Mouse (Mus musculus) embryonic facial prominence, embryonic 12.5 days (tissue): Measurements from ENCODE around the gene Nkain1. TPM values are rescaled to one million over a fixed set of nuclear protein-coding genes. Genes with fewer than 3 reads are reported as not detected.
A peak's percentile ranks its signal among the peaks of the same experiment; 100 is the strongest.

ENCODE experiments used
- ATAC-seq: fragments of 200-750 bp; cut with Nextera tagmentation; 2 replicates; pipeline ENCODE4 v1.8.0; 2017; ENCODE audit not compliant: insufficient number of reproducible peaks, insufficient read depth, low FRiP score, low TSS enrichment
- H3K27ac ChIP-seq: fragments of 300-500 bp; sonication (generic); 2 replicates; pipeline ENCODE4 v1.5.1; 2016; ENCODE audit warnings: mild to moderate bottlenecking
- H3K27me3 ChIP-seq: fragments of 300-500 bp; sonication (generic); 2 replicates; pipeline ENCODE4 v1.6.1; 2016; ENCODE audit warnings: mild to moderate bottlenecking, moderate library complexity
- H3K36me3 ChIP-seq: fragments of 300-500 bp; sonication (generic); 2 replicates; pipeline ENCODE4 v1.6.1; 2016; ENCODE audit warnings: mild to moderate bottlenecking
- H3K4me1 ChIP-seq: fragments of 300-500 bp; sonication (generic); 2 replicates; pipeline ENCODE4 v1.6.1; 2016
- H3K4me2 ChIP-seq: fragments of 300-500 bp; sonication (generic); replicated peaks from 2 replicates; pipeline ENCODE4 v1.6.1; 2016; ENCODE audit warnings: mild to moderate bottlenecking, moderate library complexity
- H3K4me3 ChIP-seq: fragments of 300-500 bp; sonication (generic); 2 replicates; pipeline ENCODE4 v1.5.1; 2016; ENCODE audit warnings: mild to moderate bottlenecking
- H3K9ac ChIP-seq: fragments of 300-500 bp; sonication (generic); 2 replicates; pipeline ENCODE4 v1.6.1; 2016; ENCODE audit warnings: mild to moderate bottlenecking, moderate library complexity
- H3K9me3 ChIP-seq: fragments of 300-500 bp; sonication (generic); 2 replicates; pipeline ENCODE4 v1.6.1; 2016; ENCODE audit warnings: mild to moderate bottlenecking, moderate library complexity
- WGBS: fragments of 180-500 bp; shearing (Covaris S2); methylation state at CpG from one replicate; pipeline ENCODE4 v1.1.7; 2016; 5-methylcytosine and 5-hydroxymethylcytosine counted together
- polyA plus RNA-seq: library from polyadenylated mRNA; unstranded; fragments of >200 nt; fragmentation: Nextera tagmentation; extraction: Ambion mirVana; gene quantifications from 2 replicates; pipeline ENCODE4 v1.2.1, GENCODE M21; 2016

Gene Nkain1
- polyA plus RNA-seq, 1 experiment from 2014 or later: 4.4 TPM

- Histone ChIP-seq H3K4me3 (no peak overlapping the region), H3K4me2 (no peak overlapping the region), H3K9ac (no peak overlapping the region), H3K9me3 (no peaks in the 10 kb centered on the region), H3K27ac (no peak overlapping the region), H3K4me1 (peaks cover 29% of the 10 kb centered on the region), H3K36me3 (no peaks in the 10 kb centered on the region), H3K27me3 (peaks cover 4% of the 10 kb centered on the region; the same call in 1 of the 2 replicates)
- WGBS: 76% methylated on average over 23 of the region's 23 CpGs
- no peak for ATAC-seq
These were observed 5.7 kb downstream of the Nkain1 start for GRCm38 (mm10) chr4:130568043-130568978.

- Histone ChIP-seq H3K4me2 (no peak overlapping the region), H3K36me3 (0 out of 2 replicates have a peak, but pooled peaks cover 3% of the 10 kb centered on the region), H3K27ac (no peak overlapping the region), H3K4me1 (peaks cover 22% of the 10 kb centered on the region), H3K9me3 (no peaks in the 10 kb centered on the region), H3K9ac (no peak overlapping the region), H3K27me3 (peaks cover 4% of the 10 kb centered on the region; the same call in 1 of the 2 replicates), H3K4me3 (no peak overlapping the region)
- WGBS: 26% methylated on average over 8 of the region's 8 CpGs
- no peak for ATAC-seq
These were observed 10.2 kb downstream of the Nkain1 start for GRCm38 (mm10) chr4:130563820-130564219.

- no peak for ATAC-seq
- Histone ChIP-seq H3K4me1 (peaks cover 22% of the 10 kb centered on the region), H3K4me2 (no peak overlapping the region)
These were observed 10.7 kb downstream of the Nkain1 start for GRCm38 (mm10) chr4:130563260-130563756.

GRCm38 (mm10) chr4:130560576-130561310, 13.2 kb downstream of the Nkain1 start:
- WGBS: 44% methylated on average over 11 of the region's 11 CpGs
- no peak for ATAC-seq
- no peak overlapping the region for H3K4me3 ChIP-seq
- no peak overlapping the region for H3K9ac ChIP-seq
- peak overlapping the region; percentile 14; the same call in 1 of the 2 replicates for H3K27ac ChIP-seq
- peaks cover 4% of the 10 kb centered on the region; the same call in 1 of the 2 replicates for H3K27me3 ChIP-seq
- H3K4me2 ChIP-seq: no peak overlapping the region
- H3K9me3 ChIP-seq: no peaks in the 10 kb centered on the region
- H3K36me3 ChIP-seq: 0 out of 2 replicates have a peak, but pooled peaks cover 3% of the 10 kb centered on the region
- peaks cover 28% of the 10 kb centered on the region for H3K4me1 ChIP-seq

More at GRCm38 (mm10) chr4:130563260-130563756, 10.7 kb downstream of the Nkain1 start:
- H3K27ac ChIP-seq: no peak overlapping the region
- 82% methylated on average over 9 of the region's 9 CpGs for WGBS
- H3K9ac ChIP-seq: no peak overlapping the region
- peaks cover 4% of the 10 kb centered on the region; the same call in 1 of the 2 replicates for H3K27me3 ChIP-seq
- no peak overlapping the region for H3K4me3 ChIP-seq
- H3K36me3 ChIP-seq: 0 out of 2 replicates have a peak, but pooled peaks cover 3% of the 10 kb centered on the region
- H3K9me3 ChIP-seq: no peaks in the 10 kb centered on the region

- Histone ChIP-seq H3K36me3 (0 out of 2 replicates have a peak, but pooled peaks cover 3% of the 10 kb centered on the region), H3K4me3 (no peak overlapping the region), H3K9ac (no peak overlapping the region), H3K4me1 (peaks cover 27% of the 10 kb centered on the region), H3K4me2 (no peak overlapping the region), H3K9me3 (no peaks in the 10 kb centered on the region), H3K27me3 (no peaks in the 10 kb centered on the region), H3K27ac (no peak overlapping the region)
- 85% methylated on average over 3 of the region's 3 CpGs for WGBS
- no peak for ATAC-seq
These were observed 14.8 kb downstream of the Nkain1 start for GRCm38 (mm10) chr4:130559220-130559619.

GRCm38 (mm10) chr4:130557852-130558251, 16.1 kb downstream of the Nkain1 start:
- Histone ChIP-seq H3K9me3 (no peaks in the 10 kb centered on the region), H3K27me3 (no peaks in the 10 kb centered on the region), H3K36me3 (0 out of 2 replicates have a peak, but pooled peaks cover 3% of the 10 kb centered on the region), H3K4me1 (peaks cover 24% of the 10 kb centered on the region), H3K4me2 (no peak overlapping the region), H3K4me3 (no peak overlapping the region), H3K27ac (no peak overlapping the region), H3K9ac (no peak overlapping the region)
- WGBS: 84% methylated on average over 12 of the region's 12 CpGs
- no peak for ATAC-seq

- 0 out of 2 replicates have a peak, but pooled peaks cover 3% of the 10 kb centered on the region for H3K36me3 ChIP-seq
- no peak overlapping the region for H3K4me2 ChIP-seq
- ATAC-seq: no peak
- H3K4me1 ChIP-seq: peaks cover 32% of the 10 kb centered on the region
- no peaks in the 10 kb centered on the region for H3K9me3 ChIP-seq
- no peaks in the 10 kb centered on the region for H3K27me3 ChIP-seq
- H3K27ac ChIP-seq: no peak overlapping the region
- 50% methylated on average over 1 of the region's 1 CpGs for WGBS
- H3K9ac ChIP-seq: no peak overlapping the region
- H3K4me3 ChIP-seq: no peak overlapping the region
These were observed 17.0 kb downstream of the Nkain1 start for GRCm38 (mm10) chr4:130556992-130557391.

- Histone ChIP-seq H3K36me3 (0 out of 2 replicates have a peak, but pooled peaks cover 3% of the 10 kb centered on the region), H3K27ac (0 out of 2 replicates have a peak overlapping the region, but pooled peaks have one; percentile 36), H3K9me3 (no peaks in the 10 kb centered on the region), H3K4me3 (no peak overlapping the region), H3K27me3 (no peaks in the 10 kb centered on the region), H3K9ac (no peak overlapping the region), H3K4me2 (no peak overlapping the region), H3K4me1 (peaks cover 26% of the 10 kb centered on the region)
- peak; percentile 29; the same call in 1 of the 2 replicates for ATAC-seq
- 40% methylated on average over 5 of the region's 5 CpGs for WGBS
These were observed 17.7 kb downstream of the Nkain1 start for GRCm38 (mm10) chr4:130556224-130556623.

GRCm38 (mm10) chr4:130553121-130553448, 20.9 kb downstream of the Nkain1 start:
- peaks cover 23% of the 10 kb centered on the region for H3K4me1 ChIP-seq
- no peak overlapping the region for H3K4me2 ChIP-seq
- no peak overlapping the region for H3K4me3 ChIP-seq
- H3K27me3 ChIP-seq: no peaks in the 10 kb centered on the region
- no peaks in the 10 kb centered on the region for H3K36me3 ChIP-seq
- H3K9me3 ChIP-seq: no peaks in the 10 kb centered on the region
- no peak overlapping the region for H3K9ac ChIP-seq
- no peak for ATAC-seq
- 39% methylated on average over 6 of the region's 6 CpGs for WGBS
- H3K27ac ChIP-seq: peak overlapping the region; percentile 30; the same call in 1 of the 2 replicates

GRCm38 (mm10) chr4:130552312-130553120, 21.5 kb downstream of the Nkain1 start:
- Histone ChIP-seq H3K36me3 (no peaks in the 10 kb centered on the region), H3K9ac (no peak overlapping the region), H3K9me3 (no peaks in the 10 kb centered on the region), H3K4me1 (peaks cover 23% of the 10 kb centered on the region), H3K27ac (peak overlapping the region; percentile 61; the same call in 1 of the 2 replicates), H3K27me3 (no peaks in the 10 kb centered on the region), H3K4me3 (no peak overlapping the region), H3K4me2 (no peak overlapping the region)
- 25% methylated on average over 8 of the region's 8 CpGs for WGBS
- ATAC-seq: no peak

- Histone ChIP-seq H3K4me3 (no peak overlapping the region), H3K4me2 (no peak overlapping the region), H3K9me3 (no peaks in the 10 kb centered on the region), H3K4me1 (peaks cover 26% of the 10 kb centered on the region), H3K36me3 (no peaks in the 10 kb centered on the region), H3K27me3 (no peaks in the 10 kb centered on the region), H3K9ac (no peak overlapping the region), H3K27ac (no peak overlapping the region)
- 88% methylated on average over 9 of the region's 9 CpGs for WGBS
- ATAC-seq: no peak
These were observed 23.5 kb downstream of the Nkain1 start for GRCm38 (mm10) chr4:130550511-130550910.
